12 mouse cellular contexts compared by ENCODE assay signal in the genomic region with DNA sequence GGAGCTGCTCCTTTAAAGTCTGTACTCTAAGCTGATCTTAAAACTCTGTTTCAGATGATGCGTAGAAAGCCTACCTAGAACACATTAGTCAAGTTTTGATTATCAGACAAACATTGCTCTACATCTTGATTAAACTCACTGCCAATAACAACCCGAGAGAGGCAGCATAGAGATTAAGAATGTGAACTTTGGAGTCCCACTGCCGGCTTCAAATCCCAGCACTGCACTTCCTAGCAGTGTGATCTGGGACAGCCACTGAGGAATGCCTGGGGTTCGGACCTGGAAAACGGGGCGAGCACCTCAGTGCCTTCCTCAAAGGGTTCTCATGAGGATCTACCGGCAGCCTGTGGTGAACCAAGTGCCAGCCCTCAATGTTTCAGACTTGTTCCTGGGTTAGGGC. TPM values are rescaled to one million over a fixed set of nuclear protein-coding genes. Genes with fewer than 3 reads are reported as not detected.
A peak's percentile ranks its signal among the peaks of the same experiment; 100 is the strongest.
DNase-seq lines count a peak whose midpoint lies in the region; ATAC-seq and TF ChIP-seq lines count a peak whose summit lies in the region.
"Had no signal": no experiment of that assay in that cellular context is flagged by ENCODE, and none has a peak within 500 bp of the region (broad histone marks: within the 10 kb centered on the region; RNA-seq: fewer than 3 reads in every experiment).

No protein-coding gene starts in this region.

- no peaks in the 10 kb centered on the region for H3K27me3 ChIP-seq in forebrain, embryonic 11.5 days (ENCODE audit: control insufficient read depth, insufficient read depth, low read length)
- H3K27me3 ChIP-seq in forebrain, embryonic 16.5 days (replicated peaks; ENCODE audit: control insufficient read depth, insufficient read depth, low read length): no peaks in the 10 kb centered on the region
- no peaks in the 10 kb centered on the region for H3K27me3 ChIP-seq in midbrain, embryonic 10.5 days (ENCODE audit: low read depth, poor library complexity, severe bottlenecking)
- no peaks in the 10 kb centered on the region for H3K27me3 ChIP-seq in midbrain, postnatal 0 days (ENCODE audit: insufficient read depth, low read length)
- no peaks in the 10 kb centered on the region for H3K27me3 ChIP-seq in stomach, embryonic 14.5 days (ENCODE audit: control insufficient read depth, insufficient read depth, low read length)

- DNase-seq in forebrain, embryonic 11.5 days (ENCODE audit: low spot score): no peak
- no peak for DNase-seq in midbrain, embryonic 10.5 days (ENCODE audit: low spot score)
- no peak for DNase-seq in midbrain, postnatal 0 days (ENCODE audit: low spot score)
- peak; percentile 30 for DNase-seq in kidney, postnatal 14 days
- no peak for DNase-seq in embryo, embryonic 11 days
- DNase-seq in frontal cortex, postnatal 25 days (ENCODE audit: low spot score in 2 of 2): no peak
- DNase-seq: cerebellum, adult 8-10 months; heart, adult 18-20 months; left cerebral cortex, postnatal 4 days; thymus, postnatal 25 days had no signal

- H3K27ac ChIP-seq in forebrain, embryonic 11.5 days (ENCODE audit: low read depth, low read length): no peak overlapping the region
- H3K27ac ChIP-seq in forebrain, embryonic 16.5 days (ENCODE audit: low read length): no peak overlapping the region
- no peak overlapping the region for H3K27ac ChIP-seq in midbrain, embryonic 10.5 days (replicated peaks)
- no peak overlapping the region for H3K27ac ChIP-seq in midbrain, postnatal 0 days (ENCODE audit: low read depth, low read length)
- no peak overlapping the region for H3K27ac ChIP-seq in stomach, embryonic 14.5 days (ENCODE audit: low read length)

- peaks cover 4% of the 10 kb centered on the region; the same call in 1 of the 2 replicates for H3K36me3 ChIP-seq in forebrain, embryonic 11.5 days (ENCODE audit: control insufficient read depth, insufficient read depth, low read length)
- H3K36me3 ChIP-seq in forebrain, embryonic 16.5 days (ENCODE audit: control insufficient read depth, insufficient read depth): peaks cover 16% of the 10 kb centered on the region
- peaks cover 57% of the 10 kb centered on the region for H3K36me3 ChIP-seq in midbrain, embryonic 10.5 days
- peaks cover 23% of the 10 kb centered on the region for H3K36me3 ChIP-seq in midbrain, postnatal 0 days (ENCODE audit: insufficient read depth, low read length)
- H3K36me3 ChIP-seq in stomach, embryonic 14.5 days (ENCODE audit: control insufficient read depth, insufficient read depth, low read length): peaks cover 37% of the 10 kb centered on the region

- no peaks in the 10 kb centered on the region for H3K9me3 ChIP-seq in forebrain, embryonic 11.5 days (ENCODE audit: control insufficient read depth, low read length)
- H3K9me3 ChIP-seq in forebrain, embryonic 16.5 days (ENCODE audit: control insufficient read depth, low read length): no peaks in the 10 kb centered on the region
- H3K9me3 ChIP-seq in midbrain, embryonic 10.5 days (replicated peaks): no peaks in the 10 kb centered on the region
- no peaks in the 10 kb centered on the region for H3K9me3 ChIP-seq in midbrain, postnatal 0 days (ENCODE audit: low read length)
- no peaks in the 10 kb centered on the region for H3K9me3 ChIP-seq in stomach, embryonic 14.5 days (ENCODE audit: control insufficient read depth, low read depth, low read length)

- no peak overlapping the region for H3K4me2 ChIP-seq in forebrain, embryonic 11.5 days (ENCODE audit: low read depth, low read length, severe bottlenecking)
- H3K4me2 ChIP-seq in forebrain, embryonic 16.5 days (ENCODE audit: low read length): no peak overlapping the region
- no peak overlapping the region; the same call in 1 of the 2 replicates for H3K4me2 ChIP-seq in midbrain, postnatal 0 days (ENCODE audit: low read depth, low read length, poor library complexity, severe bottlenecking)
- peak overlapping the region; percentile 86; the same call in 1 of the 2 replicates for H3K4me2 ChIP-seq in stomach, embryonic 14.5 days (replicated peaks; ENCODE audit: low read depth, low read length)

- WGBS in forebrain, embryonic 11.5 days: 88% methylated on average over 7 of the region's 7 CpGs
- WGBS in forebrain, embryonic 16.5 days: 90% methylated on average over 7 of the region's 7 CpGs
- WGBS in midbrain, embryonic 10.5 days: 97% methylated on average over 7 of the region's 7 CpGs
- 94% methylated on average over 7 of the region's 7 CpGs for WGBS in midbrain, postnatal 0 days
- WGBS in stomach, embryonic 14.5 days: 84% methylated on average over 7 of the region's 7 CpGs

- no peak for ATAC-seq in forebrain, embryonic 11.5 days (replicated peaks; ENCODE audit: low FRiP score)
- ATAC-seq in forebrain, embryonic 16.5 days: no peak
- ATAC-seq in midbrain, postnatal 0 days (ENCODE audit: low FRiP score): no peak
- no peak for ATAC-seq in stomach, embryonic 14.5 days (ENCODE audit: insufficient number of reproducible peaks, insufficient read depth, low FRiP score, low read depth)

- H3K4me3 ChIP-seq in forebrain, embryonic 11.5 days (ENCODE audit: low read depth, low read length): no peak overlapping the region
- no peak overlapping the region for H3K4me3 ChIP-seq in forebrain, embryonic 16.5 days (replicated peaks; ENCODE audit: low read length)
- peak overlapping the region; percentile 82 for H3K4me3 ChIP-seq in midbrain, embryonic 10.5 days
- no peak overlapping the region for H3K4me3 ChIP-seq in midbrain, postnatal 0 days (ENCODE audit: low read depth, low read length)
- H3K4me3 ChIP-seq in stomach, embryonic 14.5 days (ENCODE audit: low read depth, low read length): no peak overlapping the region

- no peak for TF ChIP-seq CTCF in midbrain, postnatal 0 days (IDR thresholded peaks at IDR 0.05)

- H3K9ac ChIP-seq in forebrain, embryonic 11.5 days (ENCODE audit: low read length): 0 out of 2 replicates have a peak overlapping the region, but pooled peaks have one; percentile 8
- H3K9ac ChIP-seq in forebrain, embryonic 16.5 days (replicated peaks; ENCODE audit: low read depth, low read length): no peak overlapping the region
- no peak overlapping the region for H3K9ac ChIP-seq in midbrain, postnatal 0 days (replicated peaks; ENCODE audit: low read length, poor library complexity, severe bottlenecking)
- H3K9ac ChIP-seq in stomach, embryonic 14.5 days (replicated peaks; ENCODE audit: low read depth, low read length): no peak overlapping the region

- H3K4me1 ChIP-seq in forebrain, embryonic 11.5 days (replicated peaks; ENCODE audit: control insufficient read depth, insufficient read depth, low read length): peaks cover 13% of the 10 kb centered on the region; the same call in 1 of the 2 replicates
- H3K4me1 ChIP-seq in forebrain, embryonic 16.5 days (replicated peaks; ENCODE audit: control insufficient read depth, insufficient read depth, low read length): peaks cover 24% of the 10 kb centered on the region
- peaks cover 34% of the 10 kb centered on the region for H3K4me1 ChIP-seq in midbrain, embryonic 10.5 days
- H3K4me1 ChIP-seq in midbrain, postnatal 0 days (ENCODE audit: insufficient read depth, low read length): peaks cover 10% of the 10 kb centered on the region
- peaks cover 20% of the 10 kb centered on the region for H3K4me1 ChIP-seq in stomach, embryonic 14.5 days (ENCODE audit: control insufficient read depth, insufficient read depth, low read length)

RNA-seq across cellular contexts. Expression of a gene that starts 1.8 kb away (rescaled TPM):
- polyA plus RNA-seq in forebrain, embryonic 11.5 days (2014; fragmentation: Nextera tagmentation; extraction: Ambion mirVana): 130 and 137 TPM in 2 replicates
- 125 and 133 TPM in 2 replicates for polyA plus RNA-seq in forebrain, embryonic 16.5 days (2015; fragmentation: Nextera tagmentation; extraction: Ambion mirVana)
- polyA plus RNA-seq in midbrain, embryonic 10.5 days (2016; fragmentation: Nextera tagmentation; extraction: Ambion mirVana): 137 and 147 TPM in 2 replicates
- total RNA-seq in midbrain, postnatal 0 days (2014; rRNA removed): 91.4 and 104 TPM in 2 replicates
- polyA plus RNA-seq in midbrain, postnatal 0 days (2015; fragmentation: Nextera tagmentation; extraction: Ambion mirVana): 132 and 133 TPM in 2 replicates
- 174 and 183 TPM in 2 replicates for polyA plus RNA-seq in stomach, embryonic 14.5 days (2014; fragmentation: Nextera tagmentation; extraction: Ambion mirVana)

RNA-seq across cellular contexts. Expression of a gene that starts 2.0 kb away (rescaled TPM):
- 4.8 TPM in 2 replicates for polyA plus RNA-seq in forebrain, embryonic 11.5 days (2014; fragmentation: Nextera tagmentation; extraction: Ambion mirVana)
- polyA plus RNA-seq in forebrain, embryonic 16.5 days (2015; fragmentation: Nextera tagmentation; extraction: Ambion mirVana): 6.0 and 10.7 TPM in 2 replicates
- polyA plus RNA-seq in midbrain, embryonic 10.5 days (2016; fragmentation: Nextera tagmentation; extraction: Ambion mirVana): 5.1 and 6.2 TPM in 2 replicates
- total RNA-seq in midbrain, postnatal 0 days (2014; rRNA removed): 3.3 and 8.5 TPM in 2 replicates
- polyA plus RNA-seq in midbrain, postnatal 0 days (2015; fragmentation: Nextera tagmentation; extraction: Ambion mirVana): 8.6 and 8.9 TPM in 2 replicates
- 4.1 and 4.8 TPM in 2 replicates for polyA plus RNA-seq in stomach, embryonic 14.5 days (2014; fragmentation: Nextera tagmentation; extraction: Ambion mirVana)

RNA-seq across cellular contexts. Expression of a gene that starts 17.5 kb away (rescaled TPM):
- polyA plus RNA-seq in forebrain, embryonic 11.5 days (2014; fragmentation: Nextera tagmentation; extraction: Ambion mirVana): 7.2 and 9.7 TPM in 2 replicates
- polyA plus RNA-seq in forebrain, embryonic 16.5 days (2015; fragmentation: Nextera tagmentation; extraction: Ambion mirVana): 19.5 and 22.1 TPM in 2 replicates
- polyA plus RNA-seq in midbrain, embryonic 10.5 days (2016; fragmentation: Nextera tagmentation; extraction: Ambion mirVana): 21.0 and 21.1 TPM in 2 replicates
- 12.2 and 14.0 TPM in 2 replicates for total RNA-seq in midbrain, postnatal 0 days (2014; rRNA removed)
- polyA plus RNA-seq in midbrain, postnatal 0 days (2015; fragmentation: Nextera tagmentation; extraction: Ambion mirVana): 15.2 and 15.7 TPM in 2 replicates
- 6.5 and 6.7 TPM in 2 replicates for polyA plus RNA-seq in stomach, embryonic 14.5 days (2014; fragmentation: Nextera tagmentation; extraction: Ambion mirVana)

RNA-seq across cellular contexts. Expression of a gene that starts 27.8 kb away (rescaled TPM):
- 2.4 and 3.1 TPM in 2 replicates for polyA plus RNA-seq in forebrain, embryonic 11.5 days (2014; fragmentation: Nextera tagmentation; extraction: Ambion mirVana)
- 11.3 and 14.1 TPM in 2 replicates for polyA plus RNA-seq in forebrain, embryonic 16.5 days (2015; fragmentation: Nextera tagmentation; extraction: Ambion mirVana)
- polyA plus RNA-seq in midbrain, embryonic 10.5 days (2016; fragmentation: Nextera tagmentation; extraction: Ambion mirVana): 0.57 and 0.72 TPM in 2 replicates
- total RNA-seq in midbrain, postnatal 0 days (2014; rRNA removed): 49.8 and 51.1 TPM in 2 replicates
- polyA plus RNA-seq in midbrain, postnatal 0 days (2015; fragmentation: Nextera tagmentation; extraction: Ambion mirVana): 21.1 and 21.7 TPM in 2 replicates
- 25.1 and 25.9 TPM in 2 replicates for polyA plus RNA-seq in stomach, embryonic 14.5 days (2014; fragmentation: Nextera tagmentation; extraction: Ambion mirVana)
